Mouse (Mus musculus) spleen, postnatal 4 days (tissue): Measurements from ENCODE around the gene Adgrl3.

ENCODE experiments used
- DNase-seq, 2 experiments: peaks; one replicate each; pipeline ENCODE4 v3.0.0; 2022; ENCODE audit warnings: low spot score in 2 of 2

Adgrl3 gene

DNA sequence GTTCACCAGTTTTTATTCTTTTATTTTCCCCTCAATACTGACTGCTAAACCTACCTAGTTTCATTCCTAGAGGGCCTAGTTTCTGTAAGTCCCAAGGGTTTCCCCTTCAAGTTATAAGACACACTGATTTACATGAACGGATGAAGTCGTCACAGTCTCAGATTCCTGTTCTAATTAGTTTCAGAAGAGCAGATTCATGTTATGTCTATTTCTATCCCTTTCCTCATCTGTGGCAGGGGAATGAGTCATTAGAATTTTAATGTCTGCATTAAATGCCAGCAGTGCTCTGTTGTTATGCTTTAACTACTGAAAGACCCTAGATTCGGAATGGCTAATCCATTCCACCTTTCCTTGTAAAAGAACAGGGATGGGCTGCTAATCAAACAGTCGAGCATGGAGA, 823.9 kb downstream of the Adgrl3 start:
- no peak for DNase-seq

DNA sequence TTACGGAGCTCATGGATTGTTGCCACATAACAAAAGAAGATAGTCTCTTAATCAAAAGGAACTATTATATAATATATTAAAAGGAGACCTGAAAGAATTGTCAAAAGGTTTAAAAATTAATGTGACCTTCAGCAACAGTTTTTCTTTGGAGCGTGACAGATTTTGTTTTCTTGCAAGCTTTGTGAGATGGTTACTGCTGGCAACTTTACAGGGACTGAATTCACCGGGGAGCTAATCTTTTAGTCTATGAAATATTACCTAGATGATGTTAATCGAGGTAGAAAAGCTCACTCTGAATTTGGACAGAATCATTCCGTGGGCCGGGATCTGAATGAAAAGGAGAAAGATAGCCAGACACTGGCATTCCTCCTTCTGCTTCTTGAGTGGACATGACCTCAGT, 850.4 kb downstream of the Adgrl3 start:
- no peak for DNase-seq
